Mouse (Mus musculus): ENCODE measurements around the gene Mitf. TPM values are rescaled to one million over a fixed set of nuclear protein-coding genes. Genes with fewer than 3 reads are reported as not detected.

Mitf gene
- polyA plus RNA-seq, 1 experiment from 2014 or later, result 26.4 TPM

DNA sequence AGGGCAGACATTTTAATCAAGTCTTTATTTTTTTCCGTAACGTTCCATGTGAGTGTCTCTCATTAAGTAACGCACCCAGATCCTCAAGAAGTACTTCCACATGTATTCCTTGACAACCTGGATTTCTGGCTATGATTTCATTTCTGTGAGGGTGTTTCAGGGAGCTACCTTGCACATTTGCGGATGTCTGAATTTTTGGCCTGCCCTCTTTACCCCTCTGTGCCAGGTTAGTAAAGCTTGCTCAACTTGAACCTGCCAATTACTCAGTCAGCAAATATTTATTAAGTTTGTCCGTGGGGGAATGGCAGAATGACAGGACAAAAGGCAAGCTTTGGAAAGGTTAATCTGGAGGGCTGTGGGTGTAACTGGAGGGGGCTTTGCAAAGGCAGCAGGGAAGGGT is 86.7 kb downstream of the Mitf start:
- no peak overlapping the region for H3K27ac ChIP-seq (replicated peaks in 1 of 2; ENCODE audit: control insufficient read depth in 1 of 2, insufficient read depth in 1 of 2, low read depth in 2 of 2, low read length in 2 of 2)
- no peak overlapping the region for H3K4me3 ChIP-seq (ENCODE audit: control insufficient read depth in 1 of 2, insufficient read depth in 1 of 2, low read depth in 1 of 2, low read length in 2 of 2)
- ATAC-seq (ENCODE audit: insufficient number of reproducible peaks, insufficient read depth, low FRiP score, low read depth), result no peak
- 89% methylated on average over 5 of the region's 5 CpGs for WGBS
- no peak overlapping the region for H3K9ac ChIP-seq (ENCODE audit: low read length)
- H3K36me3 ChIP-seq (ENCODE audit: control insufficient read depth, insufficient read depth, low read length), result no peaks in the 10 kb centered on the region
- H3K27me3 ChIP-seq (ENCODE audit: control insufficient read depth, insufficient read depth, low read length), result no peaks in the 10 kb centered on the region
- H3K4me1 ChIP-seq (ENCODE audit: control insufficient read depth in 2 of 2, insufficient read depth in 2 of 2, low read length in 2 of 2), result peaks cover 0 to 2% of the 10 kb centered on the region in 2 experiments; a peak in 1 of 4 replicates
- no peak overlapping the region for H3K4me2 ChIP-seq (ENCODE audit: low read length)
- H3K9me3 ChIP-seq (ENCODE audit: control insufficient read depth, low read length), result no peaks in the 10 kb centered on the region

DNA sequence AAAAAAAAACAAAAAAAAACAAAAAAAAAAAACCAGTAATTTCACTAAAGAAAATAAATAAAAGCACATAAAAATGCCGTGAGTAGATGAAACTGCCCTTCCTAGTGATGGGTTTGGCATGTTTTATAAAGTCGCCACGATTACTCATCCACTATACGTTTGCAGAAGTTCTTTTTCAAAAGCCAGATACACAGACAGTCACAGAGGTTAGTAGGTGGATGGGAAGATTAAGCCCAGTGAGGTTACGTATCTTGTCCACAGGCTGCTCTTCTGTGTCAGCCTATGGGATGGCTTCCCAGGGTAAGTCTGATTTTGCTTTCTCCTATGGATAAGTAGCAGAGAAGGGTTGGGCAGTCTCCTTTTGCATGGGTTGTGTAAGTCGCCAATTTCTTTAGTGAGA is 90.3 kb downstream of the Mitf start:
- Histone ChIP-seq H3K36me3 (ENCODE audit: control insufficient read depth, insufficient read depth, low read length) (no peaks in the 10 kb centered on the region), H3K4me1 (ENCODE audit: control insufficient read depth in 2 of 2, insufficient read depth in 2 of 2, low read length in 2 of 2) (peaks cover 7% of the 10 kb centered on the region in 2 experiments; a peak in 2 of 4 replicates), H3K27ac (replicated peaks in 1 of 2; ENCODE audit: control insufficient read depth in 1 of 2, insufficient read depth in 1 of 2, low read depth in 2 of 2, low read length in 2 of 2) (no peak overlapping the region), H3K9me3 (ENCODE audit: control insufficient read depth, low read length) (no peaks in the 10 kb centered on the region), H3K27me3 (ENCODE audit: control insufficient read depth, insufficient read depth, low read length) (no peaks in the 10 kb centered on the region), H3K9ac (ENCODE audit: low read length) (no peak overlapping the region), H3K4me2 (ENCODE audit: low read length) (no peak overlapping the region), H3K4me3 (ENCODE audit: control insufficient read depth in 1 of 2, insufficient read depth in 1 of 2, low read depth in 1 of 2, low read length in 2 of 2) (no peak overlapping the region)
- ATAC-seq (ENCODE audit: insufficient number of reproducible peaks, insufficient read depth, low FRiP score, low read depth), result no peak
- WGBS, result 87% methylated on average over 6 of the region's 6 CpGs

DNA sequence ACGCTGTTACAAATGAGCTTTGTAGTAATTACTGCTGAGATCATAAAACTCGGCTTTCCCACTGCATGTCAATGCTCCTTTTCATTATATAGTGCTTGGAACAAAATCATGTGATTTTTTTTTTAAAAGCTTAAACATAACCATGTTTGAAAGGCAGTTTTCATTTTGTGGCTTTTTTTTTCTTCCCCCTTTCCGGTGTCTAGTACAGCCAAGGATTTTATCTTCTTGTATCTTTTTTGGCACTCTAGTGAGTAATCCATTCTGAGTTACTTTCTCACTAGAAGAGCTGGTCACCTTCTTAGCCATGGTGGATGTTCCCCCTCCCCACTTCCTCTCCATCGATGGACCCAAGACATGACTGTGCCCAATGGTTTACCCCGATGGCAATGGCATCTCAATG is 91.2 kb downstream of the Mitf start:
- Histone ChIP-seq H3K27me3 (ENCODE audit: control insufficient read depth, insufficient read depth, low read length) (no peaks in the 10 kb centered on the region), H3K27ac (replicated peaks in 1 of 2; ENCODE audit: control insufficient read depth in 1 of 2, insufficient read depth in 1 of 2, low read depth in 2 of 2, low read length in 2 of 2) (no peak overlapping the region), H3K9me3 (ENCODE audit: control insufficient read depth, low read length) (no peaks in the 10 kb centered on the region), H3K4me1 (ENCODE audit: control insufficient read depth in 2 of 2, insufficient read depth in 2 of 2, low read length in 2 of 2) (peaks cover 7 to 8% of the 10 kb centered on the region in 2 experiments; a peak in 2 of 4 replicates), H3K4me3 (ENCODE audit: control insufficient read depth in 1 of 2, insufficient read depth in 1 of 2, low read depth in 1 of 2, low read length in 2 of 2) (no peak overlapping the region), H3K9ac (ENCODE audit: low read length) (no peak overlapping the region), H3K36me3 (ENCODE audit: control insufficient read depth, insufficient read depth, low read length) (no peaks in the 10 kb centered on the region), H3K4me2 (ENCODE audit: low read length) (no peak overlapping the region)
- 86% methylated on average over 5 of the region's 5 CpGs for WGBS
- no peak for ATAC-seq (ENCODE audit: insufficient number of reproducible peaks, insufficient read depth, low FRiP score, low read depth)

DNA sequence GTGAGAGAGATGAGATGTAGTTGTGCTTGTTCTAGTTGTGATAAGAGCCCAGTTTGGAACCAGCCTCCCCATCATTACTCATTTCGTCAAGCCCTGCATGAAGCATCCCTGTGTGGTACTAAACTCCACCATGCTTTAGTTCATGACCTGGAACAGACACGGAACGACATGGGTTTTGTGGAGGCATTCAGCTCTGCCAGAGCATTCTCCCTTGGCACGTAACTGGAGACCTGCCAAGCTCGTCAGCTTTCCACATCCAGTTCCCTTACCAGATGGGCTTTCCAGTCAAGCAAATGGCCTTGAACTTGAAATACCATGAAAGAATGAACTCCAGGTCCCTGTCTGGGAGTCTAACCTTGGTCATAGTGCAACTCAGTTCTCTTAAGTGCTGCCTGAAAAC is 94.7 kb downstream of the Mitf start:
- H3K9me3 ChIP-seq (ENCODE audit: control insufficient read depth, low read length), result no peaks in the 10 kb centered on the region

DNA sequence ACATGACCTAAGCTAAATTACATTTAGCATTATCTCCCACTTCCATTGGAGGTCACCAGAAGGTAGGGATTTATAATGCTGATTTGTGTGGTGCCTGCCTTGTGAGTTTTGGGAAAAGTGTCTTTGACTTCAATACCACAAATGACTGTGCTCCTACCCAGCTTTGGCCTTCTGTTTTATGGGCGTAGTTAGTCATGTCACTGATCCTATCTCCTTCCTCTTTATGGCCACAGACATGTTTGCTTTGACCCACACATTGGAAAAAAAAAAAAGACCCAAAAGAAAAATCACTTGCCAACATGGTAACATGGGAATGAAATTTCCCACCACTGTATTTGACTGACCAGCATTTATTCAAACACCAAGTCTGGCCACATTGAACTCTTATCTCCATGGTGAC is 95.4 kb downstream of the Mitf start:
- no peaks in the 10 kb centered on the region for H3K36me3 ChIP-seq (ENCODE audit: control insufficient read depth, insufficient read depth, low read length)
- 73% methylated on average over 1 of the region's 1 CpGs for WGBS

More for the DNA sequence above, 94.7 kb downstream of the Mitf start:
- H3K27me3 ChIP-seq (ENCODE audit: control insufficient read depth, insufficient read depth, low read length), result no peaks in the 10 kb centered on the region
- no peak overlapping the region for H3K27ac ChIP-seq (replicated peaks in 1 of 2; ENCODE audit: control insufficient read depth in 1 of 2, insufficient read depth in 1 of 2, low read depth in 2 of 2, low read length in 2 of 2)
- H3K4me2 ChIP-seq (ENCODE audit: low read length), result no peak overlapping the region
- no peaks in the 10 kb centered on the region for H3K36me3 ChIP-seq (ENCODE audit: control insufficient read depth, insufficient read depth, low read length)
- no peak overlapping the region for H3K9ac ChIP-seq (ENCODE audit: low read length)
- no peak overlapping the region for H3K4me3 ChIP-seq (ENCODE audit: control insufficient read depth in 1 of 2, insufficient read depth in 1 of 2, low read depth in 1 of 2, low read length in 2 of 2)
- 68% methylated on average over 5 of the region's 5 CpGs for WGBS
- H3K4me1 ChIP-seq (ENCODE audit: control insufficient read depth in 2 of 2, insufficient read depth in 2 of 2, low read length in 2 of 2), result peaks cover 6 to 8% of the 10 kb centered on the region in 2 experiments; a peak in 2 of 4 replicates
- ATAC-seq (ENCODE audit: insufficient number of reproducible peaks, insufficient read depth, low FRiP score, low read depth), result no peak

DNA sequence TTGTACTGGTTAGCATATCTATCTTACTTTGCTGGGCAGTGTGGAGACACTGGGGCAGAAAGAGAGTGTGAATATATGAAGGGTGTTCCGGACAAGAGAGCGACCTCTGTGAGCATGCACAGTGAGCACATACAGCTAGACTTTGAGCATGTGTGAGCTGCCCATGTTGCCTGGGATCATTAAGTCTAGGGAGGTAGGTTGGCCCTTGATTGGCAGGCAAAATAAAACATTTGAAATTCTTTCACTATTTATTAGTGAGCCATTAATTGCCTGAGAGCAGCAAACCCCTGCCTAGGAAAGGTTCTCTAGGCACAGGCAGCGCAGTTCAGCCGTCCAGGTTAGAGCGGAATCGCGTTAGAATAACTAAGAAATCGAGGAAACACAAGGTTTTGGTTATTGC is 107.9 kb downstream of the Mitf start:
- H3K4me2 ChIP-seq (ENCODE audit: low read length), result no peak overlapping the region
- no peak for ATAC-seq (ENCODE audit: insufficient number of reproducible peaks, insufficient read depth, low FRiP score, low read depth)
- peaks cover 23 to 38% of the 10 kb centered on the region in 2 experiments for H3K4me1 ChIP-seq (ENCODE audit: control insufficient read depth in 2 of 2, insufficient read depth in 2 of 2, low read length in 2 of 2)
- no peak overlapping the region for H3K9ac ChIP-seq (ENCODE audit: low read length)
- no peaks in the 10 kb centered on the region for H3K9me3 ChIP-seq (ENCODE audit: control insufficient read depth, low read length)
- no peaks in the 10 kb centered on the region for H3K36me3 ChIP-seq (ENCODE audit: control insufficient read depth, insufficient read depth, low read length)
- H3K27ac ChIP-seq (replicated peaks in 1 of 2; ENCODE audit: control insufficient read depth in 1 of 2, insufficient read depth in 1 of 2, low read depth in 2 of 2, low read length in 2 of 2), result no peak overlapping the region
- WGBS, result 90% methylated on average over 8 of the region's 8 CpGs
- no peak overlapping the region for H3K4me3 ChIP-seq (ENCODE audit: control insufficient read depth in 1 of 2, insufficient read depth in 1 of 2, low read depth in 1 of 2, low read length in 2 of 2)
- no peaks in the 10 kb centered on the region for H3K27me3 ChIP-seq (ENCODE audit: control insufficient read depth, insufficient read depth, low read length)

More for the DNA sequence above, 95.4 kb downstream of the Mitf start:
- Histone ChIP-seq H3K27ac (replicated peaks in 1 of 2; ENCODE audit: control insufficient read depth in 1 of 2, insufficient read depth in 1 of 2, low read depth in 2 of 2, low read length in 2 of 2) (no peak overlapping the region), H3K4me2 (ENCODE audit: low read length) (no peak overlapping the region), H3K9ac (ENCODE audit: low read length) (no peak overlapping the region), H3K4me1 (ENCODE audit: control insufficient read depth in 2 of 2, insufficient read depth in 2 of 2, low read length in 2 of 2) (peaks cover 6 to 8% of the 10 kb centered on the region in 2 experiments; a peak in 2 of 4 replicates), H3K9me3 (ENCODE audit: control insufficient read depth, low read length) (no peaks in the 10 kb centered on the region), H3K4me3 (ENCODE audit: control insufficient read depth in 1 of 2, insufficient read depth in 1 of 2, low read depth in 1 of 2, low read length in 2 of 2) (no peak overlapping the region), H3K27me3 (ENCODE audit: control insufficient read depth, insufficient read depth, low read length) (no peaks in the 10 kb centered on the region)
- no peak for ATAC-seq (ENCODE audit: insufficient number of reproducible peaks, insufficient read depth, low FRiP score, low read depth)

DNA sequence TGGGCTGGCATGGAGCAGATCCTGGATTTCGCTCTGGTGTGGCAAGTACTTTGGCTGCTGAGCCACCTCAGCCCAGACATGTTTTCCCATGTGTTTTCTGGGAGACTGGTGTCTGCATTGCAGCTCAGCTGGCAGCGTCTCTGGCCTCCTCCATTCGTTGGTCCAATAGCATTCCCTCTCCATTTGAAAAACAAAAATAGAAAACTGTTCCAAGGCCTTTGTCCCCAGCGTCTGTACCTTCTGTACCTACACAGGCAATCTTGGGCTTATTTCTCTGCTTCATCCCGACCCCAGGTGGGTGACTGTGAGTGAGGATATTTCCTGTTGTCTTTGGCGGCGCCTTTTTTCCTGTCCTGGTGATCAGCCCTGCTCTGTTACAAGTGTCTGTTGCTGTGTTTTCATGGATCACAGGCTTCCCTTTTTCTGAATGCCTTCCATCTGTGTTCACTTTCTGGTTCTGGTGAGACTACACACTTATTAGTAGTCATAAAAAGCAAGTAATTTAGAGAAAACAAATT is 109.6 kb downstream of the Mitf start:
- Histone ChIP-seq H3K4me2 (ENCODE audit: low read length) (no peak overlapping the region), H3K9me3 (ENCODE audit: control insufficient read depth, low read length) (no peaks in the 10 kb centered on the region), H3K4me1 (ENCODE audit: control insufficient read depth in 2 of 2, insufficient read depth in 2 of 2, low read length in 2 of 2) (peaks cover 27 to 48% of the 10 kb centered on the region in 2 experiments), H3K4me3 (ENCODE audit: control insufficient read depth in 1 of 2, insufficient read depth in 1 of 2, low read depth in 1 of 2, low read length in 2 of 2) (no peak overlapping the region), H3K27me3 (ENCODE audit: control insufficient read depth, insufficient read depth, low read length) (no peaks in the 10 kb centered on the region), H3K9ac (ENCODE audit: low read length) (no peak overlapping the region), H3K36me3 (ENCODE audit: control insufficient read depth, insufficient read depth, low read length) (no peaks in the 10 kb centered on the region), H3K27ac (replicated peaks in 1 of 2; ENCODE audit: control insufficient read depth in 1 of 2, insufficient read depth in 1 of 2, low read depth in 2 of 2, low read length in 2 of 2) (peak overlapping the region; percentile 66 to 95)
- no peak for ATAC-seq (ENCODE audit: insufficient number of reproducible peaks, insufficient read depth, low FRiP score, low read depth)
- 46% methylated on average over 7 of the region's 7 CpGs for WGBS

DNA sequence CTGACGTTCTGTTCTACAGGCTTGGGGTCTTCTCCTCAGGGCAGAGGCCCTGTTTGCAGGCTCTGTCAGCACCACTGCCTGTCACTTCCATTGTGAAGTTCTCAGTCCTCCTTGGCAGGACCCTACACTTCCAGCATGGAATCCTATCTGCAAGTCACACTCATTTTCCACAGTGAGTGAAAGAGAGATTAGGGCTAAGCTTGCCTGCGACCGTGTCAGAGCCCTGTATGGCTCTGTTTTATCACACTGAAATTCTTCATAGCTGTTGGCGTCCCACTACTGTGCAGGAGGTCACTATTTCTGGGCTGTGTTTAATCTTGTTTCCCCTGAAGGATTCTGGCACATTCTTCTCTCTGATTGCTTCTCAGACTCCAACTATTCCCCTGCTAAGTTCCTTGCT is 111.2 kb downstream of the Mitf start:
- Histone ChIP-seq H3K9ac (ENCODE audit: low read length) (peak overlapping the region; percentile 42; the same call in 1 of the 2 replicates), H3K9me3 (ENCODE audit: control insufficient read depth, low read length) (no peaks in the 10 kb centered on the region), H3K27ac (replicated peaks in 1 of 2; ENCODE audit: control insufficient read depth in 1 of 2, insufficient read depth in 1 of 2, low read depth in 2 of 2, low read length in 2 of 2) (peak overlapping the region; percentile 95 to 96), H3K4me2 (ENCODE audit: low read length) (peak overlapping the region; percentile 52), H3K4me3 (ENCODE audit: control insufficient read depth in 1 of 2, insufficient read depth in 1 of 2, low read depth in 1 of 2, low read length in 2 of 2) (no peak overlapping the region), H3K27me3 (ENCODE audit: control insufficient read depth, insufficient read depth, low read length) (no peaks in the 10 kb centered on the region), H3K4me1 (ENCODE audit: control insufficient read depth in 2 of 2, insufficient read depth in 2 of 2, low read length in 2 of 2) (peaks cover 35 to 54% of the 10 kb centered on the region in 2 experiments), H3K36me3 (ENCODE audit: control insufficient read depth, insufficient read depth, low read length) (no peaks in the 10 kb centered on the region)
- WGBS, result 4% methylated on average over 4 of the region's 4 CpGs
- peak; percentile 95 for ATAC-seq (ENCODE audit: insufficient number of reproducible peaks, insufficient read depth, low FRiP score, low read depth)
